Mouse (Mus musculus) layer of hippocampus, adult 2 months (tissue): Measurements from ENCODE around the gene Fbxo7. TPM values are rescaled to one million over a fixed set of nuclear protein-coding genes. Genes with fewer than 3 reads are reported as not detected.

ENCODE experiments used
- DNase-seq, 2 experiments: peaks; one replicate each; pipeline ENCODE4 v3.0.0; 2022; ENCODE audit warnings: low spot score in 2 of 2
- H3K27ac ChIP-seq: fragments of 200-600 bp; 2 replicates; pipeline ENCODE4 v1.8.1; 2022
- H3K4me3 ChIP-seq: fragments of 200-600 bp; 2 replicates; pipeline ENCODE4 v1.8.1; 2022; ENCODE audit warnings: mild to moderate bottlenecking
- CTCF ChIP-seq: fragments of 200-600 bp; conservative IDR thresholded peaks from 2 replicates; pipeline ENCODE4 v1.8.1; 2022; ENCODE audit warnings: antibody characterized with exemption, mild to moderate bottlenecking, moderate library complexity
- total RNA-seq, 2 experiments: library from RNA; stranded (reverse); gene quantifications; 2 replicates each; pipeline ENCODE4 v1.2.3; 2021

The Fbxo7 gene
- total RNA-seq, 2 experiments from 2014 or later = 23.5 to 25.3 TPM

DNA sequence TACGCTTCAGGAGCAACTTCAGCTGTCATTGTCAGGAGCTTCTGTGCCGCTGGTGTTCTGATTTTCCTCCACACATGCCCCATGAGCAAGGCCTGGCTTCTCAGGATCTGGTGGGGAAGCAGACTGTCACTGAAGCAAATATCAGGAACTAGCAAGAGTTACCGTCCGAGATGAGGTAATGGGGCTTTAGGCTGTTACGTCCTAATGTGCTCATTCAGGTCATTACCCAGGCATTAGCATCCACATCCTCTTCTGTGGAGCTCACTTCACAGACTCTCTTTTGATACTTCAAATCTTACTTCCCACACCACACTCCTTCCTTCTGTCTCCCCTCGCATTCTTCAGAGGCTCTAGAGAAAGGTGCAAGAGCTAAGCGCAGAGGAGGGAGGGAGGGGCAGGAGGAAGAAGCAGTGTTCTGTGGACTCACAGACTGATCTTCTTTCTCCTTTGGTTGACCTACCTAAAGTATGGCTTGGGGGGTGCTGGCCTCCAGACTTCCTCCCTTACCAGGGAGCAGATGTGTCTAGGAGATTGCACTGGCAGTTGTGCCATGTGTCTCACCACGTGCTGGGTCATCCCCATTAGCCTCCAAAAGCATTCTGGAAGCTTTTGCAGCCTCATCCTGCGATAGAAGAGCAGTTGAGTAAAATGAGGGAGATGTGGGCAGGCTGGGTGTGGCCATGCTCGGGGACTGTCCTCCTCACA, 31.2 kb downstream of the Fbxo7 start:
- Histone ChIP-seq H3K27ac (no peak overlapping the region), H3K4me3 (no peak overlapping the region)
- DNase-seq = no peak
- TF ChIP-seq CTCF = no peak

GRCm38 (mm10) chr10:86056297-86056903, 34.6 kb downstream of the Fbxo7 start:
- peak; percentile 51 for TF ChIP-seq CTCF
- DNase-seq = no peak
- no peak overlapping the region for H3K27ac ChIP-seq
- no peak overlapping the region for H3K4me3 ChIP-seq

DNA sequence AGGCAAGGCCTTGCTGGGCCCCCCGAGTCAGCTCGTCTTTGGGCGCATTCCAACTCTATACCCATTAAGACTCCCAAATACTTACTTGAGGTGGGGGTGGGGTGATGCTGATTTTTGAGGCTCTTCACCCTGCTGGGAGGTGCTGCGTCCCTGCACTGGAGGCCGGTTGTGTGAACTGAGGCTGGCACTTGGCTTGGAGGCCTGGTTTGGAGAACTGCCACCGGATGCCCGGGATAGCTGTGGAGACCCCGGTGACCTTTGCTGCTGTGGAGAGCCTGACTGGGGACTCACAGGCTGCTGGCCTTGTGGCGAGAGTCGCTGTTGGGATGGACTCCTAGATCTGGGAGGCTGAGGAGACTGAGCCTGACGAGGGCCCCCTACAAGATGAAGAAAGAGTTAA, 35.5 kb downstream of the Fbxo7 start:
- Histone ChIP-seq H3K4me3 (no peak overlapping the region), H3K27ac (no peak overlapping the region)
- no peak for DNase-seq
- no peak for TF ChIP-seq CTCF

DNA sequence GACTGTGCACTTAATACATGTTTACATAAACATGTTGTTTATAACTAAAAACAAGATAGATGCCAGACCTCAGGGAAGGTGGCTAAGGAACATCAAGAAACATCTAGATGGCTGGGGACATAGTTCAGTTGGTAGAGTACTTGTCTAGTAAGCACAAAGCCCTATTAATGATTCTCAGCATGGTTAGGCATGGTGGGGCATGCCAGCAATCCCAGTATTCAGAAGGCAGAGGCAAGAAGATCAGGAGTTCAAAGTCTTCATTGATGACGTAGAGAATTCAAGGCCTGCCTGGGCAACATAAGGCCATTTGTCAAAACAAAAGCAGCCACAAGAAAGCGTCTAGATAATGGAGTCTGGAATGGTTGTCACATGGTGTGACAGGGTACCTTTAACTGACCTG, 35.9 kb downstream of the Fbxo7 start:
- no peak overlapping the region for H3K27ac ChIP-seq
- TF ChIP-seq CTCF = no peak
- no peak for DNase-seq
- no peak overlapping the region for H3K4me3 ChIP-seq

- DNase-seq = no peak
- no peak overlapping the region for H3K4me3 ChIP-seq
- TF ChIP-seq CTCF = no peak
- peak overlapping the region; percentile 19; the same call in 1 of the 2 replicates for H3K27ac ChIP-seq
Measured at GRCm38 (mm10) chr10:86060267-86060666, 38.5 kb downstream of the Fbxo7 start.

DNA sequence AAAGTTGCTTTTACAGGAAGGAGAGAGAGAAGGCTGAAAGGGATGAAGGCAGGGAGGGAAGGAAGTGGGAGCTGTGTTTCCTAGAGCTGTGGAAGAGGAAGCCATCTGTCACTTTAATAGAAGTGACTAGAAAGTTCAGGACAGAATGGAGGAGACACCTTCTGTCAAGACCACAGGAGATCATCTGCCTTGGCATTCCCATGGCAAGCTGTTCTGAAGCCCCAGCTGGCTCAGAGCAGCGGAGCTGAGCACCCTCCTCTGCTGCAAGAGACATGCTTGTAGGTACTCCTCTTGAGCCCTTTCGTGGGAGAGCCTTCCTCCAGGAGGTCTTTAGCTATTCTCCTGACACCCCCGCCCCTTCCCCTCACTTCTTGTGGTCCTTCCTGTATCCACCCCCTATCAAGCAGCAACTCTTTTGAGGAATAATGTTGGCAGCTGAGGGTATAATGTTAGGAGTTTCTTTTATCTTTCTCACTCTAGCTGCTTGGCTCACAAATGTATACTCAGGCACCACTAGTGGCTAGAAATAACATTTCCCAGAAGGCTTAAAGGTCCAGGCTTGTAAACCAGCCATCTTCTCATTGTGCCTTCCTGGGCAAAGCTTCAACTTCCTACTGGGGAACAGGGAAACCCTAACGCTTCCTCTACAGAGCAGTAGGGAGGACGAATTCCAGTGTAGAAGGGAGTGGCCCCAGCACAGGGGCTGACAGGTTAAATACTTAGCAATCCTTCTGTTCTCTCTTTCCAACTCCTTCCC, 40.7 kb downstream of the Fbxo7 start:
- TF ChIP-seq CTCF = no peak
- Histone ChIP-seq H3K27ac (no peak overlapping the region), H3K4me3 (no peak overlapping the region)
- DNase-seq = no peak

DNA sequence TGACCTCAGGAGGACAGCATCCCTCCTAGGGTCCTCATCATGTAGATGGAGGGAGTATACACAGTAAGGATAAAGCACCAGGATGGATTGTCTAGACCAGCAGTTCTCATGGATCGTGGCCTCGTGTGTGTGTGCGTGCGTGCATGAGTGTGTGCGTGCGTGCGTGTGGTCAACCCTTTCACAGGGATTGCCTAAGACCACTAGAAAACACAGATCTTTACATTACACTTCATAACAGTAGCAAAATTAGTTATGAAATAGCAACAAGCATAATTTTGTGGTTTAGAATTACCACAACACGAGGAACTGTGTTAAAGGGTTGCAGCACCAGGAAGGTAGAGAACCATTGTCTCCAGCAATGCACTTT, 41.2 kb downstream of the Fbxo7 start:
- no peak for TF ChIP-seq CTCF
- Histone ChIP-seq H3K4me3 (no peak overlapping the region), H3K27ac (no peak overlapping the region)
- no peak for DNase-seq

DNA sequence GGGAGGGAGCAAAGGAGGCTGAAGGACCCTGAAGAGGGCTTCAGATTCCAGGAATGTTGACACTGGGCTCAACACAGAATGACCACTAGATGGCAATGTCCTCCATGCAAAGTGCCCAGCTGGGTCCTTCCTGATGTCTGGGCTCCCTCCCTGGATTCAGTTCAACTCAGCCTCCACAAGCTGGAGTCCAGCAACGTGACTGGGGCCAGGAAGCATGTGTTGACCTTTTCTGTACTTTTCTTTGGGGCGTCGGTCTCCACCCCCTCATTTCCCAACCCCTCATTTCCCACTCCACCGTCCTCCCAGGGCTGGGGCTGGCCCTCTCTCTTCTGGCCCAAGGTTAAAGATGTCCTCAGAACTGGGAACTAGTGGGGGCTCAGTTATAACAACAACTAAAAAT, 43.2 kb downstream of the Fbxo7 start:
- Histone ChIP-seq H3K27ac (no peak overlapping the region), H3K4me3 (no peak overlapping the region)
- peak; percentile 94 for TF ChIP-seq CTCF
- DNase-seq = peak; percentile 60 to 62

DNA sequence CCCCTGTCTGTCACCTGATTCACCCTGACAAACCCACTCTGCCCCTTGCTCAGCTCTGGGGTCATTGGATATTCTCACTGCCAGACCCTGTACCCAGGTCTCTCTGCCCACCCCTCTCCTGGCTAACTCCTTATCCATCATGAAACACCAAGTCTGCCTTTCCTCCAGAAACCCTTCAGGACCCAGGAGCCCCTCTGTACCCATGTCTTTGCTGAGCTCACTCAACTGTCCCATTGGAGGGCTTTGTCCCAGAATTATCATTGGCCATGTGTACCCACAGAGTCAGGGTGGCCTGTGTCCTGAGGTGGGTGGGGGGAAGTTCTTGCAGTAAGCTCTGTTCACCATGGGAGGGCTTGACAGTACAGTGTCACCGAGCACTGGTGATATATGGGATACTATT, 43.9 kb downstream of the Fbxo7 start:
- no peak for TF ChIP-seq CTCF
- no peak overlapping the region for H3K4me3 ChIP-seq
- no peak for DNase-seq
- H3K27ac ChIP-seq = no peak overlapping the region

GRCm38 (mm10) chr10:86066651-86067050, 44.9 kb downstream of the Fbxo7 start:
- DNase-seq = no peak
- no peak overlapping the region for H3K27ac ChIP-seq
- no peak overlapping the region for H3K4me3 ChIP-seq
- no peak for TF ChIP-seq CTCF

- DNase-seq = no peak
- Histone ChIP-seq H3K27ac (no peak overlapping the region), H3K4me3 (no peak overlapping the region)
- TF ChIP-seq CTCF = no peak
Measured at GRCm38 (mm10) chr10:86067911-86068310, 46.1 kb downstream of the Fbxo7 start.

GRCm38 (mm10) chr10:86069341-86069740, 47.6 kb downstream of the Fbxo7 start:
- 0 out of 2 replicates have a peak overlapping the region, but pooled peaks have one; percentile 10 for H3K27ac ChIP-seq
- no peak overlapping the region for H3K4me3 ChIP-seq
- no peak for DNase-seq
- no peak for TF ChIP-seq CTCF

DNA sequence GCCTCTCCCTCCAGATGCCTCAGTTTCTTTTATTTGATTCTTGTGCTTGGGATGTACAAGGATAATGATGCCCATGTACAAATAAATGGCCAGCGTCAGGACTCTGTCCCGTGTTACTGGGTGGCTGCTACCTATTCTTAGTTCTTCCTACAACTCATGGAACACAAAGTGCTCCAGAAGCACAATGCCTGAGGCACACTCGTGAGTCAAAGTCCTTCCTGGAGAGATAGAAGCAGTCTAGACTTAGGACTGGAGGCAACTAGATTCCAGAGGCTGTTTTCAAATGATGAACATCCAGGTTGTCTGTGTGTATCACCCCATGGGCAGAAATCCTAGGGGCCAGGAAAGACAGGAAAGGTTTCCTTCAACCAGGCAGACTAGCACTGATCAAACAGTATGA, 49.0 kb downstream of the Fbxo7 start:
- no peak overlapping the region for H3K27ac ChIP-seq
- no peak overlapping the region for H3K4me3 ChIP-seq
- no peak for TF ChIP-seq CTCF
- no peak for DNase-seq
